ENCODE assay signal across 8 mouse cellular contexts in the genomic region with DNA sequence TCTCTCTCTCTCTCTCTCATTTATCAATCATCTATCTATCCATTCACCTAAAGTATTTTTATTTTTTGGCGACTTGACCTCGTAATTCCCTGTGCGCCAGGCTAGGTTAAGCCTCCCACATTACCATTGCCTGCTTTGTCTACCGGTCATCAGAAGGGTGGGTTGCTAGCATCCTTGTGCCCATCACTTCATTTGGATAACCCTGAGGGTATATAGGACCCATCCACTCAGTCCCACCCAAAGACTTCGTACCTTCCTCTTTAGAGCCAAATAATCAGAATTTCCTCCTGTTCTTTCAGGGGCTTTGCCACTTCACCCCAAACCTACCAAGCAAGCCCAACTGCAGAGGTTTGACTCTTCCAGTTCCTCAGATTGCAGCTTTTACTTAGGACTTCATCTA. TPM values are rescaled to one million over a fixed set of nuclear protein-coding genes. Genes with fewer than 3 reads are reported as not detected.
DNase-seq lines count a peak whose midpoint lies in the region; ATAC-seq and TF ChIP-seq lines count a peak whose summit lies in the region.

No protein-coding gene starts in this region.

- H3K9me3 ChIP-seq in hindbrain, embryonic 14.5 days (ENCODE audit: control insufficient read depth, low read length), result no peaks in the 10 kb centered on the region
- no peaks in the 10 kb centered on the region for H3K9me3 ChIP-seq in midbrain, postnatal 0 days (ENCODE audit: low read length)

- H3K4me1 ChIP-seq in hindbrain, embryonic 14.5 days (replicated peaks; ENCODE audit: control insufficient read depth, insufficient read depth, low read length), result peaks cover 8% of the 10 kb centered on the region
- H3K4me1 ChIP-seq in midbrain, postnatal 0 days (ENCODE audit: insufficient read depth, low read length), result no peaks in the 10 kb centered on the region; the same call in 1 of the 2 replicates

- peak overlapping the region; percentile 68 for H3K9ac ChIP-seq in hindbrain, embryonic 14.5 days
- H3K9ac ChIP-seq in midbrain, postnatal 0 days (replicated peaks; ENCODE audit: low read length, poor library complexity, severe bottlenecking), result no peak overlapping the region

- H3K27ac ChIP-seq in left cerebral cortex, adult 2 months, result no peak overlapping the region
- H3K27ac ChIP-seq in hindbrain, embryonic 14.5 days, result no peak overlapping the region
- H3K27ac ChIP-seq in midbrain, postnatal 0 days (ENCODE audit: low read depth, low read length), result no peak overlapping the region

- 0 out of 2 replicates have a peak overlapping the region, but pooled peaks have one; percentile 16 for H3K4me3 ChIP-seq in left cerebral cortex, adult 2 months
- peak overlapping the region; percentile 86 for H3K4me3 ChIP-seq in hindbrain, embryonic 14.5 days (replicated peaks; ENCODE audit: low read length)
- peak overlapping the region; percentile 85 for H3K4me3 ChIP-seq in midbrain, postnatal 0 days (ENCODE audit: low read depth, low read length)

- no peak for ATAC-seq in hindbrain, embryonic 14.5 days (ENCODE audit: low FRiP score)
- no peak for ATAC-seq in midbrain, postnatal 0 days (ENCODE audit: low FRiP score)

- no peak for DNase-seq in left cerebral cortex, adult 2 months (ENCODE audit: extremely low spot score in 1 of 2, low spot score in 2 of 2)
- no peak for DNase-seq in left cerebral cortex, adult 11 months (ENCODE audit: low spot score)
- peak; percentile 8 for DNase-seq in c-Kit-positive CD71-positive TER-119-positive erythroid progenitor cells, embryonic 14.5 days (ENCODE audit: low spot score)
- no peak for DNase-seq in hindbrain, embryonic 14.5 days (ENCODE audit: low spot score)
- DNase-seq in midbrain, postnatal 0 days (ENCODE audit: low spot score), result no peak
- DNase-seq in adrenal gland, postnatal 4 days (ENCODE audit: low spot score in 2 of 2), result no peak
- no peak for DNase-seq in layer of hippocampus, adult 18-20 months (ENCODE audit: low spot score in 2 of 2)
- DNase-seq in thymus, postnatal 36 days, result no peak

- WGBS in hindbrain, embryonic 14.5 days, result 9% methylated on average over 5 of the region's 5 CpGs
- WGBS in midbrain, postnatal 0 days, result 12% methylated on average over 5 of the region's 5 CpGs

- peak overlapping the region; percentile 77 for H3K4me2 ChIP-seq in hindbrain, embryonic 14.5 days (replicated peaks)
- H3K4me2 ChIP-seq in midbrain, postnatal 0 days (ENCODE audit: low read depth, low read length, poor library complexity, severe bottlenecking), result peak overlapping the region; percentile 71

- no peak for TF ChIP-seq CTCF in left cerebral cortex, adult 2 months (IDR thresholded peaks at IDR 0.05)
- TF ChIP-seq CTCF in midbrain, postnatal 0 days (IDR thresholded peaks at IDR 0.05), result no peak

- intact Hi-C loops in left cerebral cortex, adult 2 months (cut with DNase I), result loop anchor here (1.0 kb wide), 1 partner anchor 15 kb away; the partner anchor contains the start of genes Bivm and Kdelc1

- H3K27me3 ChIP-seq in hindbrain, embryonic 14.5 days (ENCODE audit: control insufficient read depth, insufficient read depth, low read length), result no peaks in the 10 kb centered on the region
- no peaks in the 10 kb centered on the region for H3K27me3 ChIP-seq in midbrain, postnatal 0 days (ENCODE audit: insufficient read depth, low read length)

- peaks cover 20% of the 10 kb centered on the region for H3K36me3 ChIP-seq in hindbrain, embryonic 14.5 days (replicated peaks; ENCODE audit: control insufficient read depth, insufficient read depth)
- peaks cover 5% of the 10 kb centered on the region; the same call in 1 of the 2 replicates for H3K36me3 ChIP-seq in midbrain, postnatal 0 days (ENCODE audit: insufficient read depth, low read length)

RNA-seq across cellular contexts. Expression of gene Tex30, which starts 0.7 kb away (rescaled TPM):
- total RNA-seq in left cerebral cortex, adult 2 months (2021), result 10 to 100 TPM in 1 of 2 experiments, 1 to 10 TPM in 1; 9.6 to 10.5 TPM
- polyA plus RNA-seq in hindbrain, embryonic 14.5 days (2014; fragmentation: Nextera tagmentation; extraction: Ambion mirVana), result 42.7 and 43.0 TPM in 2 replicates
- total RNA-seq in midbrain, postnatal 0 days (2014; rRNA removed), result 8.4 and 16.8 TPM in 2 replicates
- polyA plus RNA-seq in midbrain, postnatal 0 days (2015; fragmentation: Nextera tagmentation; extraction: Ambion mirVana), result 30.4 and 37.2 TPM in 2 replicates
- 10 to 100 TPM; 13.3 to 15.9 TPM for total RNA-seq in adrenal gland, postnatal 4 days (2021)
- 1 to 10 TPM; 7.5 to 9.9 TPM for total RNA-seq in layer of hippocampus, adult 18-20 months (2021)

RNA-seq across cellular contexts. Expression of gene Kdelc1, which starts 15.7 kb away (rescaled TPM):
- 1 to 10 TPM; 8.3 to 8.9 TPM for total RNA-seq in left cerebral cortex, adult 2 months (2021)
- 26.0 and 30.2 TPM in 2 replicates for polyA plus RNA-seq in hindbrain, embryonic 14.5 days (2014; fragmentation: Nextera tagmentation; extraction: Ambion mirVana)
- 9.9 and 15.2 TPM in 2 replicates for total RNA-seq in midbrain, postnatal 0 days (2014; rRNA removed)
- 15.5 and 16.7 TPM in 2 replicates for polyA plus RNA-seq in midbrain, postnatal 0 days (2015; fragmentation: Nextera tagmentation; extraction: Ambion mirVana)
- 10 to 100 TPM; 28.9 to 31.6 TPM for total RNA-seq in adrenal gland, postnatal 4 days (2021)
- total RNA-seq in layer of hippocampus, adult 18-20 months (2021), result 10 to 100 TPM in 1 of 2 experiments, 1 to 10 TPM in 1; 9.5 to 10.3 TPM

RNA-seq across cellular contexts. Expression of gene Bivm, which starts 15.8 kb away (rescaled TPM):
- 10 to 100 TPM; 32.0 to 38.9 TPM for total RNA-seq in left cerebral cortex, adult 2 months (2021)
- polyA plus RNA-seq in hindbrain, embryonic 14.5 days (2014; fragmentation: Nextera tagmentation; extraction: Ambion mirVana), result 33.1 and 39.2 TPM in 2 replicates
- 43.9 and 49.8 TPM in 2 replicates for total RNA-seq in midbrain, postnatal 0 days (2014; rRNA removed)
- polyA plus RNA-seq in midbrain, postnatal 0 days (2015; fragmentation: Nextera tagmentation; extraction: Ambion mirVana), result 22.2 and 23.1 TPM in 2 replicates
- 10 to 100 TPM; 21.1 to 25.2 TPM for total RNA-seq in adrenal gland, postnatal 4 days (2021)
- total RNA-seq in layer of hippocampus, adult 18-20 months (2021), result 10 to 100 TPM; 33.9 to 38.2 TPM

RNA-seq across cellular contexts. Expression of gene Gm8251, which starts 41.2 kb away (rescaled TPM):
- not detected for total RNA-seq in left cerebral cortex, adult 2 months (2021)
- polyA plus RNA-seq in hindbrain, embryonic 14.5 days (2014; fragmentation: Nextera tagmentation; extraction: Ambion mirVana), result 0.07 TPM in 1 of 2 replicates, not detected in the other
- total RNA-seq in midbrain, postnatal 0 days (2014; rRNA removed), result 0.05 and 0.09 TPM in 2 replicates
- not detected in 2 replicates for polyA plus RNA-seq in midbrain, postnatal 0 days (2015; fragmentation: Nextera tagmentation; extraction: Ambion mirVana)
- total RNA-seq in adrenal gland, postnatal 4 days (2021), result not detected
- not detected for total RNA-seq in layer of hippocampus, adult 18-20 months (2021)

RNA-seq across cellular contexts. Expression of gene Ercc5, which starts 44.6 kb away (rescaled TPM):
- 10 to 100 TPM; 24.6 TPM for total RNA-seq in left cerebral cortex, adult 2 months (2021)
- polyA plus RNA-seq in hindbrain, embryonic 14.5 days (2014; fragmentation: Nextera tagmentation; extraction: Ambion mirVana), result 31.1 TPM in 2 replicates
- total RNA-seq in midbrain, postnatal 0 days (2014; rRNA removed), result 14.9 and 24.3 TPM in 2 replicates
- polyA plus RNA-seq in midbrain, postnatal 0 days (2015; fragmentation: Nextera tagmentation; extraction: Ambion mirVana), result 18.8 and 23.6 TPM in 2 replicates
- total RNA-seq in adrenal gland, postnatal 4 days (2021), result 10 to 100 TPM; 24.3 to 29.5 TPM
- total RNA-seq in layer of hippocampus, adult 18-20 months (2021), result 10 to 100 TPM; 17.5 to 19.7 TPM

Comparison
In these comparisons a context has a peak if more than half of its experiments do, and no peak if none do; other contexts are left out.
1. H3K4me3 ChIP-seq: peak in every context shown above with its lines; median percentile 86 in hindbrain, embryonic 14.5 days; 85 in midbrain, postnatal 0 days; 16 in left cerebral cortex, adult 2 months.